Mouse (Mus musculus) forebrain, embryonic 11.5 days (tissue): ENCODE measurements at regions not wholly inside any gene's neighbourhood (a gene's known extent, or its start where the extent isn't known, plus 50 kb on each side); places are given as distances from the start of the nearest gene placed in this dataset.

Experiments
- ATAC-seq: fragments of 200-750 bp; cut with Nextera tagmentation; replicated peaks from 2 replicates; pipeline ENCODE4 v1.8.0; 2017; ENCODE audit warnings: moderate TSS enrichment; ENCODE audit not compliant: low FRiP score
- DNase-seq: peaks from one replicate; pipeline ENCODE4 v3.0.0-alpha.2; 2017; ENCODE audit warnings: low spot score
- H3K27ac ChIP-seq: fragments of 300-500 bp; sonication (generic); 2 replicates; pipeline ENCODE4 v1.5.1; 2014; ENCODE audit warnings: low read depth, low read length
- H3K27me3 ChIP-seq: fragments of 300-500 bp; sonication (generic); 2 replicates; pipeline ENCODE4 v1.6.1; 2014; ENCODE audit warnings: mild to moderate bottlenecking, low read length, mixed read lengths; ENCODE audit not compliant: control insufficient read depth, insufficient read depth
- H3K36me3 ChIP-seq: fragments of 300-500 bp; sonication (generic); 2 replicates; pipeline ENCODE4 v1.6.1; 2014; ENCODE audit warnings: mild to moderate bottlenecking, low read length, moderate library complexity, mixed read lengths; ENCODE audit not compliant: control insufficient read depth, insufficient read depth
- H3K4me1 ChIP-seq: fragments of 300-500 bp; sonication (generic); replicated peaks from 2 replicates; pipeline ENCODE4 v1.6.1; 2014; ENCODE audit warnings: low read length, mixed read lengths; ENCODE audit not compliant: control insufficient read depth, insufficient read depth
- H3K4me2 ChIP-seq: fragments of 300-500 bp; sonication (generic); 2 replicates; pipeline ENCODE4 v1.6.1; 2014; ENCODE audit warnings: low read depth, mild to moderate bottlenecking, low read length, moderate library complexity, mixed read lengths; ENCODE audit not compliant: severe bottlenecking
- H3K4me3 ChIP-seq: fragments of 300-500 bp; sonication (generic); 2 replicates; pipeline ENCODE4 v1.5.1; 2014; ENCODE audit warnings: low read depth, low read length
- H3K9ac ChIP-seq: fragments of 300-500 bp; sonication (generic); 2 replicates; pipeline ENCODE4 v1.6.1; 2014; ENCODE audit warnings: low read length
- H3K9me3 ChIP-seq: fragments of 300-500 bp; sonication (generic); 2 replicates; pipeline ENCODE4 v1.6.1; 2016; ENCODE audit warnings: low read length, mixed read lengths; ENCODE audit not compliant: control insufficient read depth
- WGBS: fragments of 180-500 bp; shearing (Covaris S2); extraction: QIAGEN DNeasy Blood & Tissue Kit; methylation state at CpG from one replicate; pipeline ENCODE4 v1.1.7; 2014; 5-methylcytosine and 5-hydroxymethylcytosine counted together

- ATAC-seq = no peak
- Histone ChIP-seq H3K27ac (no peak overlapping the region), H3K9ac (no peak overlapping the region), H3K4me3 (no peak overlapping the region), H3K4me1 (no peaks in the 10 kb centered on the region), H3K4me2 (no peak overlapping the region), H3K36me3 (no peaks in the 10 kb centered on the region), H3K9me3 (no peaks in the 10 kb centered on the region), H3K27me3 (no peaks in the 10 kb centered on the region)
- WGBS = 89% methylated on average over 1 of the region's 1 CpGs
- no peak for DNase-seq
These were observed 133.0 kb upstream of the Plcb4 start for GRCm38 (mm10) chr2:135525779-135526178.

- no peak overlapping the region for H3K9ac ChIP-seq
- no peaks in the 10 kb centered on the region for H3K4me1 ChIP-seq
- no peaks in the 10 kb centered on the region for H3K27me3 ChIP-seq
- no peak overlapping the region for H3K4me3 ChIP-seq
- no peak overlapping the region for H3K27ac ChIP-seq
- H3K36me3 ChIP-seq = no peaks in the 10 kb centered on the region
- 78% methylated on average over 3 of the region's 3 CpGs for WGBS
- H3K4me2 ChIP-seq = no peak overlapping the region
- H3K9me3 ChIP-seq = no peaks in the 10 kb centered on the region
- no peak for DNase-seq
- ATAC-seq = no peak
These were observed 129.2 kb upstream of the Plcb4 start for GRCm38 (mm10) chr2:135529619-135530018.

GRCm38 (mm10) chr2:135536303-135536871 lies 122.4 kb upstream of the Plcb4 start:
- Histone ChIP-seq H3K36me3 (no peaks in the 10 kb centered on the region), H3K27ac (no peak overlapping the region)
- ATAC-seq = peak; percentile 35; the same call in 1 of the 2 replicates

GRCm38 (mm10) chr2:135538022-135538421 lies 120.8 kb upstream of the Plcb4 start:
- H3K9me3 ChIP-seq = no peaks in the 10 kb centered on the region
- ATAC-seq = no peak
- no peak for DNase-seq
- no peak overlapping the region for H3K9ac ChIP-seq
- H3K36me3 ChIP-seq = no peaks in the 10 kb centered on the region
- H3K27me3 ChIP-seq = no peaks in the 10 kb centered on the region
- H3K4me3 ChIP-seq = no peak overlapping the region
- no peaks in the 10 kb centered on the region for H3K4me1 ChIP-seq
- H3K27ac ChIP-seq = no peak overlapping the region
- H3K4me2 ChIP-seq = no peak overlapping the region
- WGBS = 23% methylated on average over 2 of the region's 2 CpGs

More at GRCm38 (mm10) chr2:135536303-135536871, 122.4 kb upstream of the Plcb4 start:
- H3K27me3 ChIP-seq = no peaks in the 10 kb centered on the region
- WGBS = 68% methylated on average over 11 of the region's 11 CpGs
- no peak overlapping the region for H3K9ac ChIP-seq
- no peak overlapping the region for H3K4me2 ChIP-seq
- no peaks in the 10 kb centered on the region for H3K4me1 ChIP-seq
- no peak overlapping the region for H3K4me3 ChIP-seq
- H3K9me3 ChIP-seq = no peaks in the 10 kb centered on the region
- no peak for DNase-seq

GRCm38 (mm10) chr2:135541058-135541457 lies 117.8 kb upstream of the Plcb4 start:
- peak; percentile 53; the same call in 1 of the 2 replicates for ATAC-seq
- WGBS = 75% methylated on average over 2 of the region's 2 CpGs

GRCm38 (mm10) chr2:135541930-135542329 lies 116.9 kb upstream of the Plcb4 start:
- no peak for ATAC-seq

More at GRCm38 (mm10) chr2:135541058-135541457, 117.8 kb upstream of the Plcb4 start:
- Histone ChIP-seq H3K4me3 (no peak overlapping the region), H3K27ac (no peak overlapping the region), H3K4me2 (no peak overlapping the region), H3K27me3 (no peaks in the 10 kb centered on the region), H3K4me1 (no peaks in the 10 kb centered on the region), H3K9ac (no peak overlapping the region), H3K9me3 (no peaks in the 10 kb centered on the region), H3K36me3 (no peaks in the 10 kb centered on the region)
- DNase-seq = no peak

GRCm38 (mm10) chr2:135544882-135545281 lies 113.9 kb upstream of the Plcb4 start:
- Histone ChIP-seq H3K27ac (no peak overlapping the region), H3K27me3 (no peaks in the 10 kb centered on the region), H3K9ac (no peak overlapping the region), H3K4me2 (no peak overlapping the region), H3K4me1 (no peaks in the 10 kb centered on the region), H3K4me3 (no peak overlapping the region), H3K36me3 (no peaks in the 10 kb centered on the region), H3K9me3 (no peaks in the 10 kb centered on the region)
- DNase-seq (no peak), ATAC-seq (no peak)

More at GRCm38 (mm10) chr2:135541930-135542329, 116.9 kb upstream of the Plcb4 start:
- H3K27me3 ChIP-seq = no peaks in the 10 kb centered on the region
- H3K9ac ChIP-seq = no peak overlapping the region
- H3K27ac ChIP-seq = no peak overlapping the region
- no peaks in the 10 kb centered on the region for H3K36me3 ChIP-seq
- DNase-seq = no peak
- no peaks in the 10 kb centered on the region for H3K9me3 ChIP-seq
- H3K4me1 ChIP-seq = no peaks in the 10 kb centered on the region
- no peak overlapping the region for H3K4me3 ChIP-seq
- H3K4me2 ChIP-seq = no peak overlapping the region

- ATAC-seq = no peak
- Histone ChIP-seq H3K9me3 (no peaks in the 10 kb centered on the region), H3K27me3 (no peaks in the 10 kb centered on the region), H3K4me1 (no peaks in the 10 kb centered on the region), H3K9ac (no peak overlapping the region), H3K36me3 (no peaks in the 10 kb centered on the region), H3K27ac (no peak overlapping the region), H3K4me2 (no peak overlapping the region), H3K4me3 (no peak overlapping the region)
- WGBS = 87% methylated on average over 3 of the region's 3 CpGs
- no peak for DNase-seq
These were observed 110.8 kb upstream of the Plcb4 start for GRCm38 (mm10) chr2:135547966-135548365.

- no peak for ATAC-seq
- DNase-seq = no peak
- H3K4me2 ChIP-seq = no peak overlapping the region
- H3K27ac ChIP-seq = no peak overlapping the region
- no peaks in the 10 kb centered on the region for H3K27me3 ChIP-seq
- H3K36me3 ChIP-seq = no peaks in the 10 kb centered on the region
- no peaks in the 10 kb centered on the region for H3K4me1 ChIP-seq
- no peak overlapping the region for H3K4me3 ChIP-seq
- H3K9me3 ChIP-seq = no peaks in the 10 kb centered on the region
- 55% methylated on average over 3 of the region's 3 CpGs for WGBS
- no peak overlapping the region for H3K9ac ChIP-seq
These were observed 105.8 kb upstream of the Plcb4 start for GRCm38 (mm10) chr2:135553031-135553430.
